Mouse (Mus musculus): ENCODE measurements at regions not wholly inside any gene's neighbourhood (a gene's known extent, or its start where the extent isn't known, plus 50 kb on each side); places are given as distances from the start of the nearest gene placed in this dataset.

DNA sequence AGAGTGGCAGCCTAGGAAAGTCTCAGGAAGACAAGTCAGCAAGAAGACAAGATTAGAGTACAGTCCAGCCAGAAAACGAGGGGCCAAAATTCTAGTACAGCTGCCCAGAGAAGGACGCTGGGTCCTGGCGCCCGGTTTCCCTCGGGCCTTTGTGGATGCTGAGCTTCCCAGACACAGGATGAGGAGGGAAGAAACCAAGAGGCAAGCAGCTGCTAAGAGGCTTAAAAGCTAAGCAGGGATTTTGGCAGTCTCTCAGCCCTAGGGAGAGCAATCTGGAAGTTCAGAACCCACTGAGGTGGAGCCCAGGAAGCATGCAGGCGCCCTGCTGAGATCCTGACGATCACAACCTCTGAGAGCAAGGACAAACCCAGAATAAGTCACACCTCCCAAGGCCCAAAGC lies 363.1 kb upstream of the Mgmt start:
- no peak overlapping the region for H3K4me2 ChIP-seq
- no peak overlapping the region for H3K4me3 ChIP-seq
- WGBS (ENCODE audit: insufficient replicate concordance): 46% methylated on average over 7 of the region's 7 CpGs
- H3K36me3 ChIP-seq: no peaks in the 10 kb centered on the region
- H3K27ac ChIP-seq: no peak overlapping the region
- no peaks in the 10 kb centered on the region for H3K9me3 ChIP-seq (replicated peaks)
- H3K4me1 ChIP-seq: no peaks in the 10 kb centered on the region
- ATAC-seq: no peak
- H3K9ac ChIP-seq: no peak overlapping the region
- H3K27me3 ChIP-seq (replicated peaks): no peaks in the 10 kb centered on the region; the same call in 1 of the 2 replicates

DNA sequence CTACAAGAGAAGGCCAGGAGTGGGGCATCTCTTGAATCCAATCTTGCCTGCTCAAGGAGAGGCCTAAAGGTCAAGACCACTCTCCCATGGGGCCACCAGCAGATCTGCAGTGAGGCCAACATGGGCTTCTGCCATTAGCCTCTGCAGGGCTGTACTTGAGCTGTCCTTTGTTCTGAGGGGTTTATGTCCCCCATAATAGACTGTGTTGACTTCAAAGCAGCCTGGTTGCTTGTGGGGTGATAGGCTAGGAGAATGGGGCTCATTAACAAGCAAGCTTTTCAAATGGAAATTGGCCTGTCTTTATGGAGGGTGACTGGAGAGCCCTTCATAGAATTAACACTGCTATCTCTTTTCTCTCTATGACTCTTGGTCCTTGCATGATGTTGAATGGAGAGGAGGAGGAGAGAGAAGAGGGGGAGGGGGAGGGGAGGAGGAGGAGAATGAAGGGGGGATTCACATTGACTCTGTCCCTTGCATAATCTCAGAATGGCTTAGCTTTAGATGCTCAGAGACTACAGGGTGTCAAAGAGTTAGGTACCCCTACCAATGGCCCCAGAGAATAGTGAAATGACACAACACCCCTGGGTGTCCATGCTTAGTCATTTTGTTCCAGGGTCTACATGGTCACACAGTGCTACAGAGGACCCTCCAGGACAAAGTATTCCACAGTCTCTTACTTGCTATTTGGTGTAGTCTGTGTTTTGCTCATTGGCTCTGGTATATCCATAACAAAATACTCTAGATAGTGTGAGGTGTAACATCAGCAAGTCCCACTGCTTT lies 352.3 kb upstream of the Mgmt start:
- ATAC-seq: no peak
- Histone ChIP-seq H3K4me3 (no peak overlapping the region), H3K9me3 (replicated peaks) (no peaks in the 10 kb centered on the region), H3K27ac (no peak overlapping the region), H3K9ac (no peak overlapping the region), H3K4me1 (no peaks in the 10 kb centered on the region), H3K36me3 (no peaks in the 10 kb centered on the region), H3K27me3 (replicated peaks) (no peaks in the 10 kb centered on the region), H3K4me2 (no peak overlapping the region)

DNA sequence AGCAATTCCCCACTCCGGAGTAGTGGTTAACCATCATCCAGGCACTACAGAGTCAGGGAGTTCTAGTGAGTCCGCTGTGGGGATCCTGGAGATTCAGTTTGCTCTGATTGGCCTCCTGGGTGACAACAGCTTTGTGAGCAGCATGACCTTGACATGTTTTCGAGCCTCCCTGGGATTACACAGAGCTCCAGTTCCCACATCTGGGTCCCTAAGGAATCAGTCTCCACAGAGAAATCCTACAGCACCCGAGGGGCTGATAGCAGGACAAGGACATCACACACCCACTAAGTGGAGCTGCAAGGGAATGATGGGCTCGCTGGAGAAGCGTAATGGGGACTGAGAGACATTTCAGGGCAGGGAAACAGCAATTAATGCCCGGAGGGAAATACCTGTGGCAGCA lies 351.5 kb upstream of the Mgmt start:
- H3K9me3 ChIP-seq (replicated peaks): no peaks in the 10 kb centered on the region

DNA sequence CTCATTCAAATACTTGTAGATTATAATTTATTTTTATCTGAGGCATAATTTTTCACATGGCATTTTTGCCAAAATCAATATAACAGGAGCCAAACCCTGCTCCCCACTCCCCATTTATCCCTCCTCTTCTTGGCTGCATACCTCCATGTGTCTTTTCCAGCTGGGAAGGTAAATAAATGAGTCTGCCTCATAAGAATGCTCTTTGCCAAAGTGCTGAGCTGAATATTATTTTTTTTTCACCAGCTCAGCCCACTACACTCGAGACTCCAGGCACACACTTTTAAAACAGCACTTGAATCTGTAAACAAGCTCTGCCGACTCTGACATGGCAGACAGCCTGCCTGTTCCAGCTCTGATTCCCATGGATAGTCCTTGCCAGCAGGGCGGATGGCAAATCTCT lies 346.6 kb upstream of the Mgmt start:
- Histone ChIP-seq H3K36me3 (no peaks in the 10 kb centered on the region), H3K4me1 (no peaks in the 10 kb centered on the region), H3K9ac (no peak overlapping the region), H3K4me2 (no peak overlapping the region), H3K27me3 (replicated peaks) (no peaks in the 10 kb centered on the region), H3K4me3 (no peak overlapping the region), H3K9me3 (replicated peaks) (no peaks in the 10 kb centered on the region), H3K27ac (no peak overlapping the region)
- ATAC-seq: no peak
- 44% methylated on average over 3 of the region's 3 CpGs for WGBS (ENCODE audit: insufficient replicate concordance)

More for the DNA sequence above, 351.5 kb upstream of the Mgmt start:
- H3K4me2 ChIP-seq: no peak overlapping the region
- no peaks in the 10 kb centered on the region for H3K4me1 ChIP-seq
- H3K27me3 ChIP-seq (replicated peaks): no peaks in the 10 kb centered on the region
- no peak overlapping the region for H3K9ac ChIP-seq
- H3K27ac ChIP-seq: no peak overlapping the region
- no peak for ATAC-seq
- H3K4me3 ChIP-seq: no peak overlapping the region
- H3K36me3 ChIP-seq: no peaks in the 10 kb centered on the region
- WGBS (ENCODE audit: insufficient replicate concordance): 58% methylated on average over 7 of the region's 7 CpGs

DNA sequence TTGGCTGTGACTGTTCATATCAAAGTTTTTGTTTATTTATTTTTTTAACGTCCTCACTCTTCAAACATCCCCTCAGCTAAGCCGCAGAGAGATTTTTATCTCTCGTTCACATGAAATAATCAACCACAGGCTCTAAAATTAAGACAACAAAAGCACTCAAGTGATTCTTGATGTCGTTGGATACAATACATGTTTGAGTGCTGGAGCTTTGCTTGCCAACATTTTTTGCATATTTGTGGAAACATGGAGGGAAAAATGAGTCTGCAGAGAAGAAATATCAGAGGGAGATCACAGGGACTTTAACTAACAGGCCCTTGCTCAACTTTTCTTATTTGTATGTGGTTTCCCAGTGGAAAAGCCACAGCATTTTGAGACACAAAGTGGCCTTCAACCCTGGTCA lies 338.0 kb upstream of the Mgmt start:
- Histone ChIP-seq H3K4me2 (no peak overlapping the region), H3K4me1 (no peaks in the 10 kb centered on the region), H3K27ac (no peak overlapping the region), H3K4me3 (no peak overlapping the region), H3K27me3 (replicated peaks) (no peaks in the 10 kb centered on the region), H3K9me3 (replicated peaks) (no peaks in the 10 kb centered on the region), H3K36me3 (no peaks in the 10 kb centered on the region), H3K9ac (no peak overlapping the region)
- no peak for ATAC-seq
- WGBS (ENCODE audit: insufficient replicate concordance): 37% methylated on average over 4 of the region's 4 CpGs

DNA sequence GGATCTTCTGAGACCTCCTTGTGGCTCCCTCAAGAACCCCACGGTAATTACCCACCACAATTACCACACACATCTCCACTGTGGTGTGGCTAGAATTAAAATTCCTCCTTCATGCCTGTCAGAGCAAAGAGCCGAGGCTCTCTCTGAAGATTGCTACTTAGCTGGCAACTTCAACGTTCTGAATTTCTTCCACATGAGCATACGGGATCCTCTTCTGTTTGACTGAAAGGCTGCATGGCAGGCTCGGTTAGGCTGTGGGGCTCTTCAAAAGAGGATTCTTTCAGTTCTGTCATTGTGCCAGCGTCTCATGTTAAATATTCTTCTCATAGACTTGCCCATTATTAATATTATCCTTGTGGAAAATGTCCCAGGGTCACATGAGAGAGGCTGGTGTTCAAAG lies 334.9 kb upstream of the Mgmt start:
- Histone ChIP-seq H3K27ac (no peak overlapping the region), H3K9me3 (replicated peaks) (no peaks in the 10 kb centered on the region), H3K4me1 (no peaks in the 10 kb centered on the region), H3K4me2 (no peak overlapping the region), H3K27me3 (replicated peaks) (no peaks in the 10 kb centered on the region), H3K9ac (no peak overlapping the region), H3K36me3 (no peaks in the 10 kb centered on the region), H3K4me3 (no peak overlapping the region)
- 68% methylated on average over 6 of the region's 6 CpGs for WGBS (ENCODE audit: insufficient replicate concordance)
- no peak for ATAC-seq

DNA sequence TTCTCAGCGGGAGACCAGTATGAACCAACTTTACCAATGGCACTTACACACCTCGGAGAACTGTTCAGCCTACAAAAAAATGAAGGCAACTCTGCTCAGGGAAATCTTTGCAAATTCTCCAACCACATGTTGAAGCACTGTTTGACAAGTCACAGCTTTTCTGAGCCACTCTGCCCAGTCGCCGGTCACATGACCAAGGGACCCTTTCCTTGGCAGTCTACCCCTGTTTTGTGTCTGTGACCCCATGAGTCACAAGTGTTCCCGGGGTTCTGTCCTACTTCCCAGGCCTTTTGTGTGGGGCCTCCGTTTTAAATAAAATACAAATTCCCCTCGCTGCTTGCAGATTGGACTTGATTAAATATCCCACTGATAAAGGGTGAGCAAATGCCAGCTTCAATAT lies 323.5 kb upstream of the Mgmt start:
- Histone ChIP-seq H3K36me3 (no peaks in the 10 kb centered on the region), H3K27ac (no peak overlapping the region), H3K9ac (no peak overlapping the region), H3K4me2 (no peak overlapping the region), H3K4me3 (no peak overlapping the region), H3K4me1 (no peaks in the 10 kb centered on the region), H3K9me3 (replicated peaks) (no peaks in the 10 kb centered on the region), H3K27me3 (replicated peaks) (no peaks in the 10 kb centered on the region; the same call in 1 of the 2 replicates)
- WGBS (ENCODE audit: insufficient replicate concordance): 56% methylated on average over 7 of the region's 7 CpGs
- no peak for ATAC-seq

DNA sequence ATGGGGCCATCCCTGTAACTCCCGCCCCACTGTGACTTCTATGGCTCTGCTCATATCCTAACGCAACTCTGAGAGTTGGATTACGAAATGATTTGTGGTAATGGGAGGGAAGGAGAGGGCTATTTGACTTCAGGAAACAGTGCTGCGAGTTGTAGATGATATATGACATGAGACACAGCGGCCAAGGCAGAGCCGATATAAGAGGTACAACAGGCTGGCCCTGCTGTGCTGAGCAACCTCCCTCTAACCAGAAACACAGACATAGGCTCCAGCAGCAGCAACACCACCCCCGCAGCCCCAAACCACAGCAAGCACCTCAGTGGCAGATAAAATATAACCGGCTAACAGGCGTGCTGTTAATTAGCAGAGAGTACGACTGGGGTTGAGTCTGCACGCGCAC lies 312.5 kb upstream of the Mgmt start:
- WGBS (ENCODE audit: insufficient replicate concordance): 41% methylated on average over 12 of the region's 12 CpGs
- Histone ChIP-seq H3K36me3 (no peaks in the 10 kb centered on the region), H3K27ac (no peak overlapping the region), H3K4me1 (no peaks in the 10 kb centered on the region), H3K9ac (no peak overlapping the region), H3K4me3 (no peak overlapping the region), H3K27me3 (replicated peaks) (peaks cover 25% of the 10 kb centered on the region), H3K9me3 (replicated peaks) (no peaks in the 10 kb centered on the region), H3K4me2 (no peak overlapping the region)
- no peak for ATAC-seq

DNA sequence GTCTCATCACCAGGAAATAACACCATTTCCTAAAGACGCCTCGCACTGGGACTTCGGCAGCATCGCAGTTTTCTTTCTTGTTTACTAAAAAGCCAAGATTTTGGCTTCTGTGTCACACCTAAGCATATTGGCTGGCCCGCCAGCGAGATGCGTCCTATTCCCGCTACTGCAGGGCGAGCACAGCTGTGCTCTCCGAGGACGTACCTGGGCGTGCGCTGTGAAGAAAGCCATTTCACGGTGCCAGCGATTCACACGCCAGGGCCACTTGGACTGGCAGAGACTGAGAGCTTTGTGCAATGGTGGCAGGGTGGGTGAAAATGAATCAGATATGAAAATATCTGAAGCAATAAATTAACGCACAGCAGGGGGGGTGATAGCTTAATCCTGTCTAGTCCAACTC lies 310.1 kb upstream of the Mgmt start:
- ATAC-seq: no peak
- Histone ChIP-seq H3K4me3 (no peak overlapping the region), H3K4me1 (no peaks in the 10 kb centered on the region), H3K4me2 (no peak overlapping the region), H3K9ac (no peak overlapping the region), H3K27ac (no peak overlapping the region), H3K9me3 (replicated peaks) (no peaks in the 10 kb centered on the region), H3K36me3 (no peaks in the 10 kb centered on the region), H3K27me3 (replicated peaks) (peaks cover 25% of the 10 kb centered on the region)
- WGBS (ENCODE audit: insufficient replicate concordance): 58% methylated on average over 17 of the region's 17 CpGs

DNA sequence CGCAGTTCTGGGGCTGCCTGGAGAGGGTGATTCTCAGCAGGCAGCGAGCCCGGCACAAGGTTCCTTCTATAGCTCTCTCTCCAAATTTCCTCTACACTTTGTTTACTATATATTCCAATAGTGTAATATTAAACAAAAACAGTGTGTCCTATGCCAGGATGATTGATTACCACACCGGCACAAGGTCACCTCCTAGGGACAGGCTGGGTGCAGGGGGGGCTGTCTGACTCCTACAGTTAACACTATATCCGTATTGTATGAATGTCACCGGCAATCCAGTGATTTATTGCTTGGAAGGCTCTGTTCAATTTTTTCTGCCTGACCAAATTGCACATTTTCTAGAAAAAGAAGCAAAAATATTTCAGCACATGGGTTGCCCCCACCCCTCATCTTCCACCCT lies 305.9 kb upstream of the Mgmt start:
- no peak for ATAC-seq
- Histone ChIP-seq H3K9ac (no peak overlapping the region), H3K4me3 (no peak overlapping the region), H3K27ac (no peak overlapping the region), H3K27me3 (replicated peaks) (peaks cover 14% of the 10 kb centered on the region), H3K36me3 (no peaks in the 10 kb centered on the region), H3K4me1 (no peaks in the 10 kb centered on the region), H3K9me3 (replicated peaks) (no peaks in the 10 kb centered on the region), H3K4me2 (no peak overlapping the region)
- 69% methylated on average over 6 of the region's 6 CpGs for WGBS (ENCODE audit: insufficient replicate concordance)

DNA sequence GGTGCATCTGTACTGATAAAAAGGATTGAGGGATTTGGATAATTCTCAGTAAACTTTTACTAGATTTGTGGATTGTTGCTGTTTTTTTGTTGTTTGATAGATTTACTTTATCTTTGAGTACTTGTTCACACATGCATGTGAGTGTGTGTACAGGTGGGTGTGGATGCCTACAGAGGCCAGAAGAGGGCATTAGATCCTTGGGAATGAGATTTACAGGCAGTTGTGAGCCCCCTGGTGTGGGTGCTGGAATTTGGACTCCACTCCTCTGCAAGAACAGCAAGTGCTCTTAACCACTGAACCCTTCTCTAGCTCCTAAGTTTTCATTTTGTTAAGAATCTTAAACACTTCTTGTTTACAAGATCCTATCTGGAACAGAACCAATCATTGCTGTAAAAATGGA lies 303.5 kb upstream of the Mgmt start:
- no peak for ATAC-seq
- H3K36me3 ChIP-seq: no peaks in the 10 kb centered on the region
- H3K27ac ChIP-seq: no peak overlapping the region
- no peak overlapping the region for H3K4me2 ChIP-seq
- H3K4me3 ChIP-seq: no peak overlapping the region
- no peaks in the 10 kb centered on the region for H3K27me3 ChIP-seq (replicated peaks)
- no peaks in the 10 kb centered on the region for H3K4me1 ChIP-seq
- no peaks in the 10 kb centered on the region for H3K9me3 ChIP-seq (replicated peaks)
- H3K9ac ChIP-seq: no peak overlapping the region

DNA sequence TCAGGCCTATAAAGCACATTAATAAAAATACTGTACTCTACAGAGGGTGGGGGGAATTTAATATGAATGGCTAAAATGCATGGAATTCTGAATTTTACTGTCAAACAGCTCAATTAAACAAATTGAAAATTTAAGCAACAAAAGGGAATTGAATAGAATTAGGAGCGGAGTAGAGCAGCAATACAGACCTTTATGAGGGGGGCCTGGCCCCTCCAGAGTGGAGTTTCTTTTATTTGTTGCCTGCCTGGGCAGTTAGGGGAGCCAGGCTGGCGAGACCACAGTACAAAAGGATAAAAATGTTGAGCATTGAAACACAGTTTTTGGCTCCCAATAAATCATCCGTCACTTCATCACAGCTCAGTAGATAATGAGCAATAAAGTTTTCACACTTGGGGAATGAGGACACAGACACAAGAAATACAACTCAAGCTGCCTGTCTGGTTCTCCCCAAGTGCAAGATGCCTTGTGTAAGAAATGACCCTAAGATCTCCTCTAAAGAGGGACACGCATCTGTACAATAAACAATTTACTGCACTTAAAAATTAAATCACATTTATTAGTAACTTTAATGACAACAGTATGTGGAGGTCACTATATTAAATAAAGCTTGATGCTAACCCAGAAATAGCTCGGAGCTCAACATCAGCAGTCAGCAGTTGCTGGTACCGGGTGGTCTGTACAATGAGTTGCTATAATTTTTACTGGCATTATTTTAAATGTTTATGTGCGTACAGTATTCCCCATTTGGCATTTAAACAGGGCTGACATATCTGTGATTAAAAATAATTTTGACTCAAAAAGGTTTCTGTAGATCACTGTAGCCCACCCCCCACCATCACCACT lies 286.9 kb upstream of the Mgmt start:
- no peak overlapping the region for H3K4me3 ChIP-seq
- no peak overlapping the region for H3K9ac ChIP-seq
- no peak overlapping the region for H3K27ac ChIP-seq
- 61% methylated on average over 7 of the region's 7 CpGs for WGBS (ENCODE audit: insufficient replicate concordance)
- no peaks in the 10 kb centered on the region for H3K36me3 ChIP-seq
- H3K4me2 ChIP-seq: no peak overlapping the region
- no peaks in the 10 kb centered on the region for H3K4me1 ChIP-seq
- H3K27me3 ChIP-seq (replicated peaks): no peaks in the 10 kb centered on the region
- no peaks in the 10 kb centered on the region for H3K9me3 ChIP-seq (replicated peaks)
- no peak for ATAC-seq

All from liver, embryonic 12.5 days (tissue).